ENCODE assay signal across 23 mouse cellular contexts in the genomic region with DNA sequence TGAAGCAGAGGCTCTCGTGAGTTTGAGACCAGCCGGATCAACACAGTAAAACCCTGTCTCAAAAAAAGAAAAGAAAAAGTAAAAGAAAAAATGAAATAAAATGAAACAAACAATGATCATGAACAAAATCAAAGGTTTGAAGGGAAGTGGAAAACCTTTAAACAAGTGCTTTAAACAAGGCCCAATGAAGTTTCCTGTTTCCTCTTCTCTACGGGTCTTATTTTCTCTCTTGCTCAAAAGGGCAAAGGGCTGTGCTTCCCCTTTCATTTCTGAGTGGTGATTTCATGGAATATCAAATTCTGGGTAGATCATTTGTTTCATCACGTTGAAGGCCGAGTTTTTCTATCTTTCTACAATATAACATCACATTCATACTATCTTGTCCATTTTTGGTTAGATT.
"Had no signal": no experiment of that assay in that cellular context is flagged by ENCODE, and none has a peak within 500 bp of the region (broad histone marks: within the 10 kb centered on the region; RNA-seq: fewer than 3 reads in every experiment).

No protein-coding gene starts in this region.

- DNase-seq: gastrocnemius, adult 2 months; gastrocnemius, postnatal 10 days; gastrocnemius, postnatal 25 days; heart, adult 18-20 months; heart, postnatal 10 days; heart, postnatal 4 days; kidney, adult 18-20 months; layer of hippocampus, adult 9-11 months; layer of hippocampus, postnatal 36 days; left cerebral cortex, postnatal 4 days had no signal

- H3K36me3 ChIP-seq: heart, embryonic 10.5 days; heart, embryonic 12.5 days; hindbrain, embryonic 10.5 days; hindbrain, embryonic 12.5 days; intestine, embryonic 15.5 days; kidney, embryonic 15.5 days; limb, embryonic 13.5 days; limb, embryonic 15.5 days; liver, embryonic 12.5 days had no signal

- H3K9ac ChIP-seq: heart, embryonic 12.5 days; hindbrain, embryonic 12.5 days; hindbrain, embryonic 14.5 days; intestine, embryonic 15.5 days; kidney, embryonic 15.5 days; limb, embryonic 13.5 days; limb, embryonic 15.5 days; liver, embryonic 12.5 days; liver, embryonic 14.5 days had no signal

- H3K27me3 ChIP-seq: heart, embryonic 12.5 days; hindbrain, embryonic 12.5 days; intestine, embryonic 15.5 days; kidney, embryonic 15.5 days; limb, embryonic 13.5 days; limb, embryonic 15.5 days; liver, embryonic 12.5 days had no signal

- H3K4me2 ChIP-seq: heart, embryonic 12.5 days; hindbrain, embryonic 12.5 days; hindbrain, embryonic 14.5 days; intestine, embryonic 15.5 days; kidney, embryonic 15.5 days; limb, embryonic 13.5 days; limb, embryonic 15.5 days; liver, embryonic 12.5 days had no signal

- H3K27ac ChIP-seq: gastrocnemius, adult 2 months; heart, embryonic 10.5 days; hindbrain, embryonic 10.5 days; hindbrain, embryonic 12.5 days; hindbrain, embryonic 14.5 days; intestine, embryonic 15.5 days; kidney, embryonic 15.5 days; kidney, postnatal 0 days; limb, embryonic 13.5 days; limb, embryonic 15.5 days; liver, embryonic 12.5 days; liver, embryonic 14.5 days had no signal

- ATAC-seq: hindbrain, embryonic 16.5 days; liver, embryonic 12.5 days had no signal

- H3K4me3 ChIP-seq: gastrocnemius, adult 2 months; heart, embryonic 10.5 days; heart, embryonic 12.5 days; hindbrain, embryonic 10.5 days; hindbrain, embryonic 12.5 days; intestine, embryonic 15.5 days; kidney, embryonic 15.5 days; limb, embryonic 13.5 days; limb, embryonic 15.5 days; liver, embryonic 12.5 days had no signal

- H3K9me3 ChIP-seq: heart, embryonic 10.5 days; heart, embryonic 12.5 days; hindbrain, embryonic 10.5 days; hindbrain, embryonic 12.5 days; intestine, embryonic 15.5 days; kidney, embryonic 15.5 days; limb, embryonic 13.5 days; limb, embryonic 15.5 days; liver, embryonic 12.5 days had no signal

- H3K4me1 ChIP-seq: heart, embryonic 10.5 days; heart, embryonic 12.5 days; hindbrain, embryonic 10.5 days; hindbrain, embryonic 12.5 days; intestine, embryonic 15.5 days; kidney, embryonic 15.5 days; limb, embryonic 13.5 days; limb, embryonic 15.5 days; liver, embryonic 12.5 days had no signal
